Mouse (Mus musculus) fibroblast of lung, adult 2 months (primary cell): ENCODE measurements around the gene Acadvl.

Experiments
- DNase-seq: peaks from one replicate; pipeline ENCODE4 v3.0.0-alpha.2; 2011; ENCODE audit warnings: low read depth

Gene Acadvl

DNA sequence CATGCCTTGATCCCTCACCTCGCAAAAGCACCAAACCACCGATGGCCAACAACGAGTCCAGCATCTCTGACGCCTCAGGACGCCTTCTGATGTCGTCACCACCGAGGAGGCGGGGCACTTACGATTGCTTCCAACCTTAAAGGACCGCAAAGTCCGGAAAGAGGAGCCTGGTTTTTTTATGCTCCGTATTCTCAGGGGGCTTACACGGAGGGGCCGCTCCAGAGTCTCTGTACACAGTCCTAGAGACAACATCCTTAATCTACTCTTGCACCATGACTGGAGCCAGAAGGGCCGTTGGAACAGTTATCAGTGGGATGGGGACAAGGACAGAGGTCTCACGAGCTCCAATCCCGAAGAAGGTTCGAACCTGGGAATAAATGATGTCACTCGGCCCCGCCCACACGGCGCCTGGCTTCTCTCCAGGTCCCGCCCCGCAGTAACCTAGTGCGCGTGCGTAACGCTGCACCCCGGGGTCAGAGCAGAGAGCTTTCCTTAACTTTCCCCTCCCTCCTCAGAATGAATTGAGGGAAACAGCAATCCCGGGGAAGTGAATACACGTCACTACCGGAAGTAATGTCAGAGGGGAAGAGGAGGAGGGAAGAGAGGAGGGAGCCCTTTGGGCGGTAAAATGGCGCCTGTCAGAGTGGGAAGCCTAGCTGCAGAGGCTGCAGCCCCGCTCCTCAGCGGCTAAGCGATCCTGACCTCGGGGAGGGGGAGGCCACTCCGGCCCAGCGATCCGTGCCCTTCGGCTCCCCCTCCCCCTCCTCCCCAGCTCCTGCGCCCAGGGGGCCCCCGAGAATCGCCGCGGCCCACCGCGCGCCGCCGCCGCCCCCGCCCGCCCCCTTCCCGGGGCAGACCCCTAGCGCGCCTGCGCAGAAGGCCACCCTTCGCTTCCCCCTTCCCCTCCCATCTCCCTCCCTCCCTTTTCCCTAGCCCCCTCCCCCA is 34.7 kb downstream of the Acadvl start:
- DNase-seq, result peak; percentile 98

DNA sequence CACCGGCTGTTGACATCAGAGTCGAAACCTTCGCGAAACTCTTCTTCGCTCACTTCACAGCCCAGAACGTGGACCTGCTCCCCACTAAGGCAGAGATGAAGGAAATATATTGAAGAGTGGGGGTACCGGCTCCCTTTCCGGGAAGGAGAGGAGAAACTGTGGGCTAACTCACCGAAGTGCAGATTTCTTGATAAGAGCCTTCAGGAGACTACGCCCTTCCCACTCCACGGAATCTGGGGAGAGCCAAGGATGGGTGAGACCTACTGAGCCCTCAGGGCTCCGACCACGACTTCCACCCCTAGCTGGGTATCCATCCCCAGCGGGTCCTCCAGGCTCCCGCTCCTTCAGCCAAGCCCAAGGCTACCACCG is 35.4 kb downstream of the Acadvl start:
- no peak for DNase-seq

DNA sequence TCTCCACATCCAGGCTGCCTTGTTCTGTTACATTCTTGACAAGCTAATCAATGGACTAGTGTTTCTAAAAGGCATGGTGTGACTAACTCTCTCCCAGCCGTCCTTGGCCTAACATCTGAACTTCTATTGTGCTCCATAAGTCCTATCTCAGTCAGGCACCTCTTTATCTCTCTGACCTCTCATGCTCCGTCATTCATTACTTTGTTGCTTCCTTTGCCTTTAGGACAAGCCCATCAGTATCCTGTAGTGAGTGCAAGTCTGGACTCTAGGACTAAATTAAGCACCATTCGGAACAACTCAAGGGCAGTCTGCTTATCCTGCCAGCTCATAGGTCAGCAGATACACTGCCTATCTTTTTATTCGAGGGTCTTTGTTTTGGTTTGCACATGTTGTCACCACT is 38.9 kb downstream of the Acadvl start:
- no peak for DNase-seq

DNA sequence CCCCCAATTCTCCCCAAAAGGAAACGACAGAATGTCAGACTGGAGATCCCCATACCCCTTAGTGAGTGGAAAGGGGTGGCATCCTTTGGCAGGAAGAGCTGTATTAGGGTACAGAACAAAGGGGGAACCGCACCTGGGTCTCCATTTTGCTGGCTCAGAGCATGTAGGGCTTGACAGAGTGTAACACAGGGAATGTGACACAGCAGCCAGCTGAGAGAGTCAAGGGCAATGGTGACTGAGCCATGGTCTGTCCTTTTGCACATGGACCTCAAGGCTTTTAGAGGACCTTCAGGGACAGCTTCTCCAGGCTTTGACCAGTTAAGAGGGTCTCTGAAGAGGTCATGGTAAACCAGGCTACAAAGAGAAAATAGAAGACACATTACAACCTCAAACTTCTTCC is 40.3 kb downstream of the Acadvl start:
- DNase-seq, result no peak

DNA sequence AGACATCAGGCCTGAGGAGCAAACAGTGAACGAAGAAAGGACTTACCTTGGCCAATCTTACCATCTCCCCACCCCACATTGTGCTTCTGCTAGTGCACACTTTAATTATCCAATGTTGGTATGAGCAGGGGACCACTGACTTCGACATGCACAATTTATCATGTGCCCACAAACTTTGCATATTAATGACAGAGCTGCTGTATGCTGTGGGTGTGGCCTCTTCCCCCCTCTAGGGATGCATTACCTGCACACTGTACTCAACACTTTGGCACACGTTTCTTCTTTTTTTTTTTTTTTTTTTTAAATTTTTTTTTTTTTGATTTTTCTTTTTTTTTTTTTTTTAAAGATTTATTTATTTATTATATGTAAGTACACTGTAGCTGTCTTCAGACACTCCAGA is 44.4 kb downstream of the Acadvl start:
- no peak for DNase-seq

DNA sequence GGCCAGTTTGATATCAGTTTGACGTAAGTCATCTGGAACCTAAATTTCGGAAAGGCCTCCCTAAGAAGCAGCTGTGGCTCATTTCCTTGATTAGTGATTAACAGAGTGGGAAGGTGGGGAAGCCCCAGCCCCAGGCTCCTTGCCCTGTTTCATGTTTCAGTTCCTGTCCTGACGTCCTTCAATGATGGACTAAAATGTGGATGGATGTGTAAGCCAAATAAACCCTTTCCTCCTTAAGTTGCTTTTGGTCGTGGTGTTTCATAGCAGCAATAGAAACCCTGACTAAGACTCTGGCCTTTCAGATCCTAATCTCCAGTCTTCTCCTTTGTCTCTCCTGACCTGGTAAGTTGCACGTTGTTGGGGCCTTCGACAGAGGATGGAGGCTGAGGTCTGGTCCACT is 45.0 kb downstream of the Acadvl start:
- no peak for DNase-seq

DNA sequence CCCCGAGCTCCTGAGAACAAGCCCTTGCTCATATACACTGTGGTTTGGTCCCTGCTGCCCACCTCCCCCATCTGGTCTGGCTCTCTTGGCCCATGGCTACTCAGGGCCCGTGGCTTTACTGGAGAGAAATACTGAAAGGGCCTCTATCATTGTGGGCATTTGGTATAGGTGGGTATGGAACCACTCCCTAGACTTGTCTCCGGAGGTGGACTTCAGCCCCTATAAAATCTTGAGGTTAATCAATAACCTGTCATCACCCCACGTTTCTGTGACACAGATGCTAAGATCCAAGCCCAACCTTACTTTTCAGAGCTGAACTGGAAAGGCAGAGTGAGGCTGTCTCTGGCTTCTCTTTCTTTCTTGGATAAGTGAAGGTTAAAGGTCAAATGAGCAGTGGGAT is 46.4 kb downstream of the Acadvl start:
- DNase-seq, result no peak

DNA sequence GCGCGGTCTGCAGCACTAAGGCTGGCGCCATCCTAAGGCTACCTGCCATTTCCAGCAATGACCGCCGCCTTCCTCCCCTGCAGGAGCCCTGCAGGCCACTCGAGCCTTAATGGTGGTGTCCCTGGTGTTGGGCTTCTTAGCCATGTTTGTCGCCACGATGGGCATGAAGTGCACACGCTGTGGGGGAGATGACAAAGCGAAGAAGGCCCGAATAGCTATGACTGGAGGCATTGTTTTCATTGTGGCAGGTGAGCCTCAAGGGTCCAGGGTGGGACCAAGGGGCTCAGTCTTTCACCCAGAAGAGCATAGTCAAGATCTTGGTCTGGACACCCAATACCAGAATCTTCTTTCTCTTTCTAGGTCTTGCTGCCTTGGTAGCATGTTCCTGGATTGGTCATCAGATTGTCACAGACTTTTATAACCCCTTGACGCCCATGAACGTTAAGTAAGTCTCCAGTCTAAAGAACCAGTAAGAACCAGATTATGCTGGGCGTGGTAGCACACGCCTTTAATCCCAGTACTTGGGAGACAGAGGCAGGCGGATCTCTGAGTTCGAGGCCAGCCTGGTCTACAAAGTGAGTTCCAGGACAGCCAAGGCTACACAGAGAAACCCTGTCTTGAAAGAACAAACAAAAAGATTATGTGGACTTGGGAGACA is 48.2 kb downstream of the Acadvl start:
- no peak for DNase-seq

DNA sequence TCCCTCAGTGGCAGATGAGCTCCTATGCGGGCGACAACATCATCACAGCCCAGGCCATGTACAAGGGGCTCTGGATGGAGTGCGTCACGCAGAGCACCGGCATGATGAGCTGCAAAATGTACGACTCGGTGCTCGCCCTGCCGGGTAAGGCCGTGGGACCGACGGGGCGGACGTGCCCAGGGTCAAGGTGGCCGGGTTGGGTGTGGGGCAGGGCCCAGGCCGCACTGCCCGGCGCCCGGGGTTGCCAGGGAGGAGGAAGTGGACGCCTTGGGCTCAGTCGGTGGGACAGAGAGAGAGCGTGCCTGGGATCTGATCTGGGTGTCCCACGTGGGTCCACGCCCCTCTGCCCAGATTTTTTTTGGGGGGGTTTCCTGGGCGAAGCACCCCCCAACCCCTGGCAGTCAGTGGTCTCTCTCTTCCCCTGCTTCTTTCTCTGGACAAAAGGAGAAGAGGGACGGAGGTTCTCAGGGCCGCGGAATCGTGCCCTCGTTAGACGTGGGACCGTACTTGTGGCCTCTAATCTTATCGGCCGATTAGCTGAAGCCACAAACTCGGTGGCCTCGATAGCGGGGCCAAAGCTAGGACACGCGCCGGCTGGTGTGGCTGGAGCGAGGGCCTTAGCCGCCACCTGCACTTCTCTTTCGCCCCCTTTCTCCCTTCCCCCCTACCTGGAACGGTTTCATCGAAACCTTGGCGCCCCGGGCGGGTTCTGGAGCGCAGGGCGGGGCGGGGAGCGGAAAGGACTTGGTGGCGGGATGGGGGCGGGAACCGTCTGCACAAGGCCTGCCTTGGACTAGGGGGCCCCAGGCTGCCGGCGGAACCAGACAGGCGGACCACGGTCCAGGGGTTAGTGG is 49.0 kb downstream of the Acadvl start:
- DNase-seq, result no peak

DNA sequence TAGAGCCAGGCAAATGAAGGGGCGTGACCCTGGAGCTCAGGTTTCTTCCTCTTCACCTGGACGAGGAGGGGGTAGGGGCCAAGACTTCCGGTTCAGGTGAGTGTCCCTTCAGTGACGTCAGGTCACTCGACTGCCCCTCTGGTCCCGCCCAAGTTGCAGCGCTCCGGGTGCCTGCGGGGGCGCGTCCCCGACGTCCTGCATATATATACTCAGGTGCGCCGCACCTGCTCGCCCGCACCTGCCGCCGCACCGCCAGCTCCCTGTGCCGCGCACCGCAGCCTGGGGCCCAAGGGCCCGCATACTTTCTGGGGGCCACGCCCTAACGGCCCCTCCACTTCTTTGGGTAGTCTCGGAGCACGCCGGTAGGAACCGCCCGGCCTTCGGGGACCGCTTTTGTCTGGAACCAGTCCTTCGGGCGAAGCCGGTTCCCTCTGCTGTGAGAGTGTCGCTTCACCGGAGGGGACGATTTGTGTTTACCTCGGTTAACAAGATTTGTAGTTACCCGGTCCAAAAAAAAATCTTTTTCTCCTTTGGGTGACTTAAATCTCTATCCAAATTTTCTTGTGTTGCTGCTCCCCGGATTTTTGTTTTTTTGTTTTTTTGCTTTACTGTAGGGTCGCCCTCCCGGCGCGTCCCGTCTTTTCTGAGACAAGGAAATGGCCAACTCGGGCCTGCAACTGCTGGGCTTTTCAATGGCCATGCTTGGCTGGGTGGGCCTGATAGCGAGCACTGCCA is 49.8 kb downstream of the Acadvl start:
- DNase-seq, result no peak

DNA sequence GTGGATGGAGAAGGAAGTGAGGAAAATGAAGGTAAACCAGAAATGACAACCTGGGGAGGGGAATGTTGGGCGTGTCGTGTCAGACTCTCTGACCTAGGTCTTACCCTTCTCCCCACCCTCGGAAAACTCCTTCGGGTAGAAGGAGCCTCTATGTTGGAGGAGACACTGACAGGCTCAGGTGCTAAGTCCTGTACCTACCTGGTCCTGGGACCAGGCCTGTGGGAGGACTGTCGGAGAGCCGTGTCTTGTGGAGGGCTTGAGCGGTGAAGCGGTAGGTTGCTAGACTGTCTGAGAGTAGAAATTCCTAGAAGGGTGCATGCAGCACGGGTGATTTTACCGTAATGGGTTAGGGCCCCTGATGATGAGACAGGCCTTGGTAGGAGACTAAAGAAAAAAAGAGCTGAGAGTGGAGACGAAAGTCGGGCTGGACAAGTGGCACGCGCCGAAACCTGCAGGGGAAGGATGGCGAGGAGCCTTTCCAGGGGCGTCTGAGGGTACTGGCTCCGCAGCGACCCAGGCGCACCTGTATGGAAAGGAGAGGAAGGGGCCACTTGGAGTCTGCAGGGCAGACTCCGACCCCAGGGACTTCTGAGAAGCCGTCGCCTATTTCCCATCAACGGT is 50.5 kb downstream of the Acadvl start, which contains the start of gene Cldn7:
Cldn7 (plus strand) TSS at position 130 of the 621 bp plus-strand sequence.
- DNase-seq, result no peak

DNA sequence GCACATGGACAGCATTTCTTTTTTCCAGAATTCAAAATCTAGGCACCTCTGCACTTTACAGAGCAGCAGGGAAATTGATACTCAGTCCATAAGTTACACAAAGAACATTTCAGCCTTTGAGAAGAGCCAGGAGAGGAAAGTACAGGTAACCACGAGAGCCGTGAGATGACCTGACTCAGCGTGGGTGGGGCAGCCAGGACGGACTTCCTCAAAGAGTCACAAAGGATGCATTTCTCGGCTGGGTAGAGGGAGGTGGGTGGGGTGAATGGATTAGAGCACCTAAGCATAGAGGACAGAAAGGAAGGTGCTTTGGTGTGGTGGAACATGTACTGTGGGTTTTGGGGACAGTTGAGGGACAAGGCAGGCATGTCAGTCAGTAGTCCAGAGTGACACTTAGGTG is 53.4 kb downstream of the Acadvl start:
- no peak for DNase-seq

DNA sequence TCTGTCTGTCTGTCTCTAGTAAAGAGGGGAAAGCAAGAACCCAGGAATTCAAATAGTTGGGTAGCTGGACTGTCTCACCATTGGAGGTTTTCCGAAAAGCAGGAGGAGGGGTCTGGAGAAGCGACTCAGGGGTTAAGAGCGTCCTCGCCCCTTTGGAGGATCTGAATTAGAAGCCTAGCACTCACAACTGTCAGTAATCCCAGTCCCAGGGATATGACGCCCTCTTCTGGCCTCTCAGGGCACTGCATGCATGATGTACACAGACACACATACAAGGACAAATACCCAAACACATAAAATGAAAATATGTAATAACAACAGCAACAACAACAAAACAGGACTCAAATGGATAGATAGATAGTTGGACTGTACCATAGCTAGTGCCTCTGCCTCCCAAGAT is 54.6 kb downstream of the Acadvl start:
- DNase-seq, result no peak
